ENCODE assay signal across 18 mouse cellular contexts in the genomic region with DNA sequence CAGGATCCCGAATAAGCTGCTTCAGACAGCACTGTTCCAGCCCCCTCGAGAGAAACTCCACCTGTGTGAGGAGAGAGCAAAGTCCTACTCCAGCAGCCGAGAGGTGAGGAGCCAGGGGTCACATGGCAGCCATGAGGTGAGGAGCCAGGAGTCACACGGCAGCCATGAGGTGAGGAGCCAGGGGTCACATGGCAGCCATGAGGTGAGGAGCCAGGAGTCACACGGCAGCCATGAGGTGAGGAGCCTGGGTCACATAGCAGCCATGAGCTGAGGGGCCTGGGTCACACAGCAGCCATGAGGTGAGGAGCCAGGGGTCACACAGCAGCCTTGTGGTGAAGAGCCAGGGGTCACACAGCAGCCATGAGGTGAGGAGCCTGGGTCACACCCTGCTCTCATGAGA. TPM values are rescaled to one million over a fixed set of nuclear protein-coding genes. Genes with fewer than 3 reads are reported as not detected.
A peak's percentile ranks its signal among the peaks of the same experiment; 100 is the strongest.
DNase-seq lines count a peak whose midpoint lies in the region; ATAC-seq and TF ChIP-seq lines count a peak whose summit lies in the region.
"Had no signal": no experiment of that assay in that cellular context is flagged by ENCODE, and none has a peak within 500 bp of the region (broad histone marks: within the 10 kb centered on the region; RNA-seq: fewer than 3 reads in every experiment).

No protein-coding gene starts in this region.

- peak; percentile 55 to 66 for DNase-seq in kidney, adult 8-10 months
- no peak for DNase-seq in kidney, postnatal 10 days
- DNase-seq in liver, adult 2 months (ENCODE audit: extremely low read depth, low read depth, low spot score): peak; percentile 91
- no peak for DNase-seq in urinary bladder, postnatal 36 days (ENCODE audit: low spot score in 2 of 2)
- no peak for DNase-seq in urinary bladder, postnatal 10 days (ENCODE audit: low spot score)
- DNase-seq: B cell, adult 2 months; cerebellum, adult 9-10 months; gastrocnemius, postnatal 36 days; layer of hippocampus, postnatal 36 days; lung, postnatal 36 days; retina, postnatal 1 day; right cerebral cortex, postnatal 4 days had no signal

- ATAC-seq in intestine, postnatal 0 days: peak; percentile 68
- 0 out of 2 replicates have a peak, but pooled peaks have one; percentile 16 for ATAC-seq in neutrophil, adult 5-6 weeks (ENCODE audit: extremely low read depth, insufficient number of reproducible peaks, low FRiP score, poor library complexity, severe bottlenecking)
- ATAC-seq in frontal cortex, adult (ENCODE audit: low TSS enrichment): no peak
- ATAC-seq: forebrain, embryonic 14.5 days; midbrain, embryonic 16.5 days had no signal

- WGBS in intestine, postnatal 0 days: 49% methylated on average over 5 of the region's 5 CpGs
- WGBS in liver, adult 2 months: 24% methylated on average over 5 of the region's 5 CpGs

- H3K27ac ChIP-seq in intestine, postnatal 0 days (ENCODE audit: low read depth, low read length): no peak overlapping the region
- H3K27ac ChIP-seq in liver, adult 2 months (replicated peaks; ENCODE audit: insufficient read depth, low read depth, low read length): peak overlapping the region; percentile 93
- H3K27ac ChIP-seq: layer of hippocampus, adult 2 months had no signal

- TF ChIP-seq POLR2A in liver, adult 2 months (IDR thresholded peaks at IDR 0.05; ENCODE audit: extremely low read depth, insufficient read depth, low read length): no peak

- H3K36me3 ChIP-seq in intestine, postnatal 0 days (ENCODE audit: control insufficient read depth, insufficient read depth): peaks cover 16% of the 10 kb centered on the region
- peaks cover 28% of the 10 kb centered on the region for H3K36me3 ChIP-seq in liver, adult 2 months (ENCODE audit: control insufficient read depth, insufficient read depth, low read length)

- H3K9me3 ChIP-seq in intestine, postnatal 0 days (ENCODE audit: control insufficient read depth): no peaks in the 10 kb centered on the region

- TF ChIP-seq CTCF in intestine, postnatal 0 days (IDR thresholded peaks at IDR 0.05; ENCODE audit: low read depth): no peak
- no peak for TF ChIP-seq CTCF in liver, adult 2 months (IDR thresholded peaks at IDR 0.05; ENCODE audit: low read depth, low read length)

- H3K27me3 ChIP-seq in intestine, postnatal 0 days (replicated peaks; ENCODE audit: control insufficient read depth, insufficient read depth, low read length): no peaks in the 10 kb centered on the region
- H3K27me3 ChIP-seq in liver, adult 2 months (ENCODE audit: control insufficient read depth, insufficient read depth, low read length): no peaks in the 10 kb centered on the region

- H3K4me1 ChIP-seq in intestine, postnatal 0 days (replicated peaks; ENCODE audit: control insufficient read depth, insufficient read depth, low read length): no peaks in the 10 kb centered on the region
- peaks cover 15% of the 10 kb centered on the region for H3K4me1 ChIP-seq in liver, adult 2 months (ENCODE audit: control insufficient read depth, insufficient read depth, low read length)

- no peak overlapping the region for H3K4me3 ChIP-seq in intestine, postnatal 0 days (ENCODE audit: low read depth, low read length)
- peak overlapping the region; percentile 10; the same call in 1 of the 2 replicates for H3K4me3 ChIP-seq in liver, adult 2 months (ENCODE audit: insufficient read depth, low read depth, low read length)
- H3K4me3 ChIP-seq: layer of hippocampus, adult 2 months had no signal

- H3K9ac ChIP-seq in intestine, postnatal 0 days (ENCODE audit: low read depth, low read length): no peak overlapping the region
- peak overlapping the region; percentile 37; the same call in 1 of the 2 replicates for H3K9ac ChIP-seq in liver, adult 2 months (ENCODE audit: low read depth, low read length)

- no peak overlapping the region for H3K4me2 ChIP-seq in intestine, postnatal 0 days (replicated peaks; ENCODE audit: low read depth)

- H3K79me2 ChIP-seq in liver, adult 2 months (ENCODE audit: control insufficient read depth, insufficient read depth, low read length): peaks cover 13% of the 10 kb centered on the region; the same call in 1 of the 2 replicates

RNA-seq across cellular contexts. Expression of a gene that starts 15.2 kb away (rescaled TPM):
- polyA plus RNA-seq in intestine, postnatal 0 days (2015; fragmentation: Nextera tagmentation; extraction: Ambion mirVana): 8.6 and 9.4 TPM in 2 replicates
- total RNA-seq in liver, adult 2 months (2014; rRNA removed): 28.3 and 47.8 TPM in 2 replicates
- polyA plus RNA-seq in liver, adult 2 months (2012; rRNA removed): 14.2 and 15.1 TPM in 2 replicates
- total RNA-seq in neutrophil, adult 5-6 weeks (2017): 1.2 and 3.1 TPM in 2 replicates

RNA-seq across cellular contexts. Expression of a gene that starts 17.4 kb away (rescaled TPM):
- 16.1 and 17.2 TPM in 2 replicates for polyA plus RNA-seq in intestine, postnatal 0 days (2015; fragmentation: Nextera tagmentation; extraction: Ambion mirVana)
- 18.8 and 22.1 TPM in 2 replicates for total RNA-seq in liver, adult 2 months (2014; rRNA removed)
- polyA plus RNA-seq in liver, adult 2 months (2012; rRNA removed): 40.7 and 42.6 TPM in 2 replicates
- total RNA-seq in neutrophil, adult 5-6 weeks (2017): 17.6 and 20.3 TPM in 2 replicates

Comparison
In these comparisons a context has a peak if more than half of its experiments do, and no peak if none do; other contexts are left out.
1. DNase-seq: peak in kidney, adult 8-10 months (2 of 2) and liver, adult 2 months (single experiment); none in kidney, postnatal 10 days (single experiment), urinary bladder, postnatal 36 days (0 of 2) and urinary bladder, postnatal 10 days (single experiment).